Mouse (Mus musculus) induced T-regulatory cell, adult 2 months (primary cell): ENCODE results near the gene Tfpt.
A peak's percentile ranks its signal among the peaks of the same experiment; 100 is the strongest.

Experiments
- DNase-seq: peaks from one replicate; pipeline ENCODE4 v3.0.0-alpha.2; 2012; ENCODE audit warnings: low read depth

Tfpt gene

GRCm38 (mm10) chr7:3629543-3630477 is at the start of gene Tfpt, which contains the start of gene Prpf31:
Gene Tfpt, minus strand, starts transcription at chr7:3629929.
Gene Prpf31, plus strand, starts transcription at chr7:3629985.
- peak; percentile 96 for DNase-seq

- no peak for DNase-seq
These were observed 47.6 kb upstream of the Tfpt start, which contains the start of gene Tmc4 for GRCm38 (mm10) chr7:3677342-3677741. Gene Tmc4, minus strand, starts transcription at chr7:3677553.

GRCm38 (mm10) chr7:3676371-3676770 is 46.6 kb upstream of the Tfpt start:
- DNase-seq = no peak

- no peak for DNase-seq
These were observed 45.5 kb upstream of the Tfpt start for GRCm38 (mm10) chr7:3675228-3675548.

- peak; percentile 91 for DNase-seq
These were observed 44.9 kb upstream of the Tfpt start for GRCm38 (mm10) chr7:3674507-3675227.

GRCm38 (mm10) chr7:3666921-3667391 is 37.2 kb upstream of the Tfpt start:
- DNase-seq = peak; percentile 25

GRCm38 (mm10) chr7:3665215-3666114 is 35.7 kb upstream of the Tfpt start, which contains the start of gene Leng1:
Gene Leng1, minus strand, starts transcription at chr7:3665840.
- peak; percentile 98 for DNase-seq

- DNase-seq = no peak
These were observed 34.9 kb upstream of the Tfpt start for GRCm38 (mm10) chr7:3664524-3665214.

GRCm38 (mm10) chr7:3658578-3658977 is 28.8 kb upstream of the Tfpt start:
- DNase-seq = no peak

GRCm38 (mm10) chr7:3656966-3657365 is 27.2 kb upstream of the Tfpt start:
- no peak for DNase-seq

- no peak for DNase-seq
These were observed 16.9 kb upstream of the Tfpt start for GRCm38 (mm10) chr7:3646641-3647040.

GRCm38 (mm10) chr7:3646188-3646587 is 16.5 kb upstream of the Tfpt start:
- DNase-seq = peak; percentile 48

- DNase-seq = no peak
These were observed 15.8 kb upstream of the Tfpt start for GRCm38 (mm10) chr7:3645488-3646025.

- peak; percentile 99 for DNase-seq
These were observed 15.2 kb upstream of the Tfpt start, which contains the start of gene Cnot3 for GRCm38 (mm10) chr7:3644672-3645487. Gene Cnot3, plus strand, starts transcription at chr7:3645268.

- no peak for DNase-seq
These were observed 14.6 kb upstream of the Tfpt start for GRCm38 (mm10) chr7:3644348-3644671.

- no peak for DNase-seq
These were observed 14.1 kb upstream of the Tfpt start for GRCm38 (mm10) chr7:3643843-3644242.

GRCm38 (mm10) chr7:3643412-3643811 is 13.7 kb upstream of the Tfpt start:
- no peak for DNase-seq

- DNase-seq = no peak
These were observed 718 bp upstream of the Tfpt start for GRCm38 (mm10) chr7:3630478-3630815.

GRCm38 (mm10) chr7:3629030-3629429 is 699 bp downstream of the Tfpt start:
- DNase-seq = no peak
